Mouse (Mus musculus) hindbrain, embryonic 16.5 days (tissue): ENCODE data around the gene Tlr13. TPM values are rescaled to one million over a fixed set of nuclear protein-coding genes. Genes with fewer than 3 reads are reported as not detected.

Experiments
- ATAC-seq: fragments of 200-750 bp; cut with Nextera tagmentation; 2 replicates; pipeline ENCODE4 v1.8.0; 2017; ENCODE audit warnings: moderate TSS enrichment, moderate library complexity
- H3K27ac ChIP-seq: fragments of 300-500 bp; sonication (generic); 2 replicates; pipeline ENCODE4 v1.5.1; 2014; ENCODE audit warnings: low read depth, mild to moderate bottlenecking, control low read depth, low read length, moderate library complexity
- H3K27me3 ChIP-seq: fragments of 300-500 bp; sonication (generic); replicated peaks from 2 replicates; pipeline ENCODE4 v1.6.1; 2014; ENCODE audit warnings: low read length; ENCODE audit not compliant: control insufficient read depth, insufficient read depth
- H3K36me3 ChIP-seq: fragments of 300-500 bp; sonication (generic); 2 replicates; pipeline ENCODE4 v1.6.1; 2014; ENCODE audit warnings: mild to moderate bottlenecking, low read length, moderate library complexity, mixed read lengths; ENCODE audit not compliant: control insufficient read depth, insufficient read depth
- H3K4me1 ChIP-seq: fragments of 300-500 bp; sonication (generic); 2 replicates; pipeline ENCODE4 v1.6.1; 2014; ENCODE audit warnings: low read depth, low read length; ENCODE audit not compliant: control insufficient read depth, insufficient read depth
- H3K4me2 ChIP-seq: fragments of 300-500 bp; sonication (generic); 2 replicates; pipeline ENCODE4 v1.6.1; 2014; ENCODE audit warnings: mild to moderate bottlenecking, low read length, control low read depth, moderate library complexity
- H3K4me3 ChIP-seq: fragments of 300-500 bp; sonication (generic); 2 replicates; pipeline ENCODE4 v1.5.1; 2014; ENCODE audit warnings: mild to moderate bottlenecking, low read length, control low read depth, moderate library complexity
- H3K9ac ChIP-seq: fragments of 300-500 bp; sonication (generic); 2 replicates; pipeline ENCODE4 v1.6.1; 2014; ENCODE audit warnings: low read depth, mild to moderate bottlenecking, control low read depth, low read length, moderate library complexity
- H3K9me3 ChIP-seq: fragments of 300-500 bp; sonication (generic); 2 replicates; pipeline ENCODE4 v1.6.1; 2014; ENCODE audit warnings: mild to moderate bottlenecking, low read length, moderate library complexity; ENCODE audit not compliant: control insufficient read depth
- WGBS: fragments of 180-500 bp; shearing (Covaris S2); extraction: QIAGEN DNeasy Blood & Tissue Kit; methylation state at CpG from one replicate; pipeline ENCODE4 v1.1.7; 2014; 5-methylcytosine and 5-hydroxymethylcytosine counted together
- polyA plus RNA-seq: library from polyadenylated mRNA; unstranded; fragments of >200 nt; fragmentation: Nextera tagmentation; extraction: Ambion mirVana; gene quantifications from 2 replicates; pipeline ENCODE4 v1.2.1, GENCODE M21; 2015

The Tlr13 gene
- polyA plus RNA-seq, 1 experiment from 2014 or later: 0.21 TPM

- H3K4me1 ChIP-seq: no peaks in the 10 kb centered on the region
- WGBS: 60% methylated on average over 12 of the region's 12 CpGs
- no peak overlapping the region for H3K4me2 ChIP-seq
- no peaks in the 10 kb centered on the region; the same call in 1 of the 2 replicates for H3K27me3 ChIP-seq
- no peak overlapping the region for H3K9ac ChIP-seq
- H3K4me3 ChIP-seq: no peak overlapping the region
- no peaks in the 10 kb centered on the region for H3K9me3 ChIP-seq
- no peaks in the 10 kb centered on the region for H3K36me3 ChIP-seq
- H3K27ac ChIP-seq: no peak overlapping the region
- no peak for ATAC-seq
Observed at GRCm38 (mm10) chrX:106135916-106136575, 7.0 kb upstream of the Tlr13 start.

GRCm38 (mm10) chrX:106139309-106140070, 3.5 kb upstream of the Tlr13 start:
- Histone ChIP-seq H3K36me3 (no peaks in the 10 kb centered on the region), H3K9me3 (no peaks in the 10 kb centered on the region), H3K4me2 (no peak overlapping the region), H3K4me3 (no peak overlapping the region), H3K4me1 (no peaks in the 10 kb centered on the region), H3K9ac (no peak overlapping the region), H3K27ac (no peak overlapping the region), H3K27me3 (no peaks in the 10 kb centered on the region; the same call in 1 of the 2 replicates)
- ATAC-seq: no peak
- 84% methylated on average over 13 of the region's 13 CpGs for WGBS

- no peaks in the 10 kb centered on the region for H3K4me1 ChIP-seq
- ATAC-seq: no peak
- H3K4me3 ChIP-seq: no peak overlapping the region
- no peaks in the 10 kb centered on the region for H3K9me3 ChIP-seq
- WGBS: 90% methylated on average over 1 of the region's 1 CpGs
- no peaks in the 10 kb centered on the region for H3K36me3 ChIP-seq
- no peaks in the 10 kb centered on the region for H3K27me3 ChIP-seq
- H3K27ac ChIP-seq: no peak overlapping the region
- no peak overlapping the region for H3K4me2 ChIP-seq
- no peak overlapping the region for H3K9ac ChIP-seq
Observed at GRCm38 (mm10) chrX:106148185-106148584, 5.2 kb downstream of the Tlr13 start.

GRCm38 (mm10) chrX:106149460-106149859, 6.5 kb downstream of the Tlr13 start:
- Histone ChIP-seq H3K4me3 (no peak overlapping the region), H3K4me2 (no peak overlapping the region), H3K4me1 (no peaks in the 10 kb centered on the region), H3K27me3 (no peaks in the 10 kb centered on the region), H3K36me3 (no peaks in the 10 kb centered on the region), H3K9me3 (no peaks in the 10 kb centered on the region), H3K9ac (no peak overlapping the region), H3K27ac (no peak overlapping the region)
- WGBS: 94% methylated on average over 3 of the region's 3 CpGs
- no peak for ATAC-seq

GRCm38 (mm10) chrX:106154180-106154586, 11.2 kb downstream of the Tlr13 start:
- Histone ChIP-seq H3K9me3 (no peaks in the 10 kb centered on the region), H3K9ac (no peak overlapping the region), H3K4me1 (no peaks in the 10 kb centered on the region), H3K36me3 (no peaks in the 10 kb centered on the region), H3K27ac (no peak overlapping the region), H3K27me3 (no peaks in the 10 kb centered on the region), H3K4me3 (no peak overlapping the region), H3K4me2 (no peak overlapping the region)
- no peak for ATAC-seq

GRCm38 (mm10) chrX:106155892-106156291, 12.9 kb downstream of the Tlr13 start:
- H3K36me3 ChIP-seq: no peaks in the 10 kb centered on the region
- 87% methylated on average over 4 of the region's 4 CpGs for WGBS
- ATAC-seq: no peak
- H3K4me2 ChIP-seq: no peak overlapping the region
- H3K4me3 ChIP-seq: no peak overlapping the region
- no peaks in the 10 kb centered on the region for H3K9me3 ChIP-seq
- no peak overlapping the region for H3K9ac ChIP-seq
- no peaks in the 10 kb centered on the region for H3K4me1 ChIP-seq
- H3K27ac ChIP-seq: no peak overlapping the region
- H3K27me3 ChIP-seq: no peaks in the 10 kb centered on the region

GRCm38 (mm10) chrX:106163995-106164394, 21.0 kb downstream of the Tlr13 start:
- no peaks in the 10 kb centered on the region for H3K4me1 ChIP-seq
- H3K27ac ChIP-seq: no peak overlapping the region
- H3K4me2 ChIP-seq: no peak overlapping the region
- no peak overlapping the region for H3K9ac ChIP-seq
- no peaks in the 10 kb centered on the region for H3K9me3 ChIP-seq
- no peak overlapping the region for H3K4me3 ChIP-seq
- H3K36me3 ChIP-seq: no peaks in the 10 kb centered on the region
- ATAC-seq: no peak
- H3K27me3 ChIP-seq: no peaks in the 10 kb centered on the region
- WGBS: 69% methylated on average over 5 of the region's 5 CpGs

GRCm38 (mm10) chrX:106164555-106164954, 21.6 kb downstream of the Tlr13 start:
- H3K36me3 ChIP-seq: no peaks in the 10 kb centered on the region
- H3K27me3 ChIP-seq: no peaks in the 10 kb centered on the region
- H3K27ac ChIP-seq: no peak overlapping the region
- no peak overlapping the region for H3K4me2 ChIP-seq
- H3K9me3 ChIP-seq: no peaks in the 10 kb centered on the region
- H3K4me3 ChIP-seq: no peak overlapping the region
- 82% methylated on average over 5 of the region's 5 CpGs for WGBS
- H3K9ac ChIP-seq: no peak overlapping the region
- H3K4me1 ChIP-seq: no peaks in the 10 kb centered on the region
- ATAC-seq: no peak

GRCm38 (mm10) chrX:106165089-106165488, 22.1 kb downstream of the Tlr13 start:
- ATAC-seq: no peak
- Histone ChIP-seq H3K9me3 (no peaks in the 10 kb centered on the region), H3K4me1 (no peaks in the 10 kb centered on the region), H3K27ac (no peak overlapping the region), H3K9ac (no peak overlapping the region), H3K4me3 (no peak overlapping the region), H3K36me3 (no peaks in the 10 kb centered on the region), H3K4me2 (no peak overlapping the region), H3K27me3 (no peaks in the 10 kb centered on the region)
- 50% methylated on average over 1 of the region's 1 CpGs for WGBS
